Mouse (Mus musculus): Measurements from ENCODE around the gene Tab2.

GRCm38 (mm10) chr10:7871381-7872020 is 84.5 kb downstream of the Tab2 start:
- TF ChIP-seq CTCF (IDR thresholded peaks at IDR 0.05; ENCODE audit: extremely low read depth, insufficient read length, insufficient replicate concordance, low read depth, low read length), result no peak
- TF ChIP-seq POLR2A (IDR thresholded peaks at IDR 0.05; ENCODE audit: low read depth, low read length), result no peak
